Mouse (Mus musculus) T-cell, adult 2 months (primary cell): ENCODE measurements around the gene Heg1.

Source experiments
- DNase-seq: peaks from one replicate; pipeline ENCODE4 v3.0.0; 2022; ENCODE audit warnings: low spot score

The Heg1 gene

DNA sequence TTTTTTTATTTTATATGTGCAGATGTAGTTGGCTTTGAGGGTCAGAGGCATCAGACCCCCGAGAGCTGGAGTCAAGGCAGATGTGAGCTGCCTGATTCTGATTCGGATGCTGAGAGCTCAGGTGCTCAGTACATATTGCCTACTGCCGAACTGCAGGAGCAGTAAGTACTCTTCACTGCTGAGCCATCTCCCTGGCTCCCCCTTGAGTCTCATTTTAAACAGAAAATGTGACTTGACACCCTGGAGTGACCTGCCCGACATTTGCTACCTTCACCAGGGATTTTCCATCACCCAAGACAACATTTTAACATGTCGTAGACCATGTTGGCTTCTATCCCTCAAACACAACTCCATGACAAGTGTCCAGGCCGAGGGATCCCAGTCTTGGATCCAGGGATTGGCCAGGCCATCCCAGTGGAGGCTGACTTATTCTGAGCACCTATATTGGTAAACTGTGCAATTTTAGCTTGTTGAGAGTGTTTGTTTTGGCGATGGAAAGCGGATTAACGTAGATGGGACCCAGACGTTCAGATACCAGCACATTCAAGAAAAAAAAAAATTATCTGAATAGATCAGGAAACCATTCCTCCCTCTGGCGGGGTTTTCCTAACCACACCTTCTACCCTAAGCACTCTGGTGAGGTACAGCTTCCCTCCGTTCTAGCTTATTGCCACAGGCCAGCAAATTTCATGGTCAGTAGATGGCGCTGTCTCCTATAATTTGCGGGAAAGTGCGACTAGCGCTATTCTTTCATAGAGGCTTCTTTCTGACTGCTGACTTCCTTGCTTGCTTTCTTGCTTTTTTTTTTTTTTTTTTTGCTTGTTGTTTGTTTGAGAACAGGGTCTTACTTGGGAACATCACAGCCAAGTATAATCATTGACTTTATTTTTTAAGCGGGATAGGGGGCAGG, 136.4 kb downstream of the Heg1 start:
- peak; percentile 70 for DNase-seq
